Mouse (Mus musculus) WW6 (cell line): ENCODE results near the gene Cib1.
A peak's percentile ranks its signal among the peaks of the same experiment; 100 is the strongest.

Experiments used
- DNase-seq: peaks from one replicate; pipeline ENCODE4 v3.0.0-alpha.2; 2013; ENCODE audit warnings: low read depth, low spot score

The Cib1 gene

DNA sequence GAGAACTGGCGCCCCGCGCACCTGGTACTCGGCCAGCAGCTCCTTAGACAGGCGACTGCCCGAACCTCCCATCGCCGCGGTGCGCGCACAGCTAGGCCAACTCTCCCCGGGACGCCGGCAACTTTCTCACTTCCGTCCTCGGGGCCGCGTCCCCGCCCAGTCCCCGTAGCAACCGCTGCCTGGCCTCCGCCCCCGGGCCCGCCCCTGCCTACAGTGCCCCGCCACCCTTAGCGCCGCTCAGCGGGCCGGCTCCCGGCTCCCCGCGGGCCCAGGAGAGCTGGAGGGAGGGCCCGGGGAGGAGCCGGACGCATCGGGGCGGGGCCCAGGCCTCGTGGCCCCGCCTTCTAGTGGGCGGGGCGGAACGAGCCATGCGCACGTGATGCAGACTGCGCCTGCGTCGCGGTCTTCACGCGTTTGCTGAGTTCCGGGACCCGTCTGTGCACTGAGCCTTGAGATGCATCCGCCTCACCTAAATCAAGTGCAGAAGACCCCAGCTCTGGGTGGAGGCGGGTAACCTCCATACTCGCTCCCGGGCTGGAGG is at the start of gene Cib1, which contains the start of gene Gdpgp1:
Gene Cib1 (minus strand): TSS at position 325 of the 541 bp plus-strand sequence.
Gene Gdpgp1 (plus strand): TSS at position 377 of the 541 bp plus-strand sequence.
- peak; percentile 91 for DNase-seq

DNA sequence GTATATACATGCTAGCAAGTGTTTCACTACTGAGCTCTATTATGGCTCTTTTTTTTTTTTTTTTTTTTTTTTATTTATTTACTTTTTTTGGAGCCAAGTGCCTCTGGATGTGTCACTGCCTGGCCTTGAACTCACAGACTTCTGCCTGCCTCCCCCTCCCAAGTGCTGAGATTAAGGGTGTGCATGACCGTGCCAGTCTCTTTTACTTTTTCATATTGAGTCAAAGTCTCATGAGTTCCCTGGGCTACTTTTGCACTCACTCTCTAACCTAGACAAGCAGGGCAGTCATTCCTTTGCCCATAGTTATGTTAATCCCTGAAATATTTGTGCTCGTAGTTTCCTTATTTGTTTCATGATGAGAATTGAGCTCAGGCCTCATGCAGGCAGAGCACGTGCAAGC is 49.0 kb upstream of the Cib1 start:
- no peak for DNase-seq

DNA sequence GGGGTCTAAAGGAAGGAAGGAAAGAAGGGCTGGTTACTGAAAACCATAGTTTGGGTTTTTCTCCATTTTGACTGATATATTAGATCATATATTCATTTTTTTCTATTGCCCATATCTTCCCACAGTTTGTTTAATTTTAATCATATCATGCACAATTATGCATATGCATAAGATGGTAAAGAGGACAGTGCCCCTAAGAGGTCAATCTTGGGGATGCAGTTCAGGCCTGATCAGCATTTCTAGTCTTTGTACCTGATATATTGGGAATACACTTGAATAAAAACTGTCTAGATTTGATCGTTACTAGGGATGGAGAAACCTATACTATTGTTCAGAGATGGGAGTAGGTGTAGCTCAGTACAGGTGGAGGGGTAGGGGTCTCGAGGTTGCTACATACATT is 48.4 kb upstream of the Cib1 start:
- no peak for DNase-seq

DNA sequence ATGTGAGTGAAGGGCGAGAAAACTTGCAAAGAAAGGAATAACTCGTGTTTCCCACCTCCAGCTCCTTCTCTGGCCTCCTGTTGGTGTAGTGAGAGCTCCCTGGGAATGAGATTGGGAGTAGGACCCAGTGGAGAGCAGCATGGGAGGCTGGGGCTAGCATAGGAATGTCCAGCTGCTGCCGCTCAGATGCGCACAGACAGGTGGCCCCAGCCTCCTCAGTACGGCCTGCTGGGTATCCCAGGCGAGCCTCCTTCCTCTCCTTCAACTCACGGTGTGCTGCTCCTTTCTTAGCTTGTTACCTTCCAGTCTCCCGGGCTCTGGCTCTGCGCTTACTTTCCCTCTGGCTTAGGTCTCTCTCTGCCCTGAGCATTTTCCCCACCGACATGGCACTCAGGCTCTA is 47.4 kb upstream of the Cib1 start:
- no peak for DNase-seq

DNA sequence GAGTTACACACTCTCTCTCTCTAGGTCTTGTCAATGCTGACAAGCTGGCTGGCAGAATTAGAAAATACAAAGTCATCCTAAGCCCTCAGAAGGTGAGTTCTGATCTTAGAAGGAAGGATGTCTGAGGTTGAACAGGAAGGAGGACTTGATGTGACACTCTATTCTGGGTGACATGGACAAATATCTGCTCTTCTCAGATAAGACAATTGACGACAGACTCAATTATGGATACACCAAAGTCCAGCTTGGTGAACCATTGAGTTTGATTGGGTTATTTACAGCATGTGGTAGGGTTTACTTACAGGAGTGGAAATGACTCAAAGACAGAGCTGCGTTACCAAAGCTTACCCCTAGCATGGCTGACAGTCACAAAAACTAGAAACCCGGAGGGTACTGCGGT is 43.8 kb upstream of the Cib1 start:
- DNase-seq = no peak

DNA sequence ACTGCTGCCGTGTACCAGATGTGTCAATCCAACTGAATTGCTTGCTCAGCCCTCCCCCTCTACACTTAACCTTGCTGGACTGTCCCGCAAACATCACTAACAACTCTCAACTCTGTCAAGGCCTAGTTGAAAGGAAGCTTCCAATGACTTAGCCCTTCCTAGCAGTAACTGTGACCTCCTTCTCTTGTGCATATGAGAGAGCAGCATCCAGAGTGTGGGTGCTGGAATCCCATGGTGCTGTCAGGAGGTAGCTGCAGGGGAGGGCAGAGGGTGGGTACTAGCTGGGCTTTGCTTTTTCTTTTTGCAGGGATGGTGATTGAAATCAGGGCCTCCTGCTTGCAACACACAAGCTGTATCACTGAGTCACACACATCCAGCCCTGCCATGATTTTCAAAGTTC is 40.8 kb upstream of the Cib1 start:
- no peak for DNase-seq

DNA sequence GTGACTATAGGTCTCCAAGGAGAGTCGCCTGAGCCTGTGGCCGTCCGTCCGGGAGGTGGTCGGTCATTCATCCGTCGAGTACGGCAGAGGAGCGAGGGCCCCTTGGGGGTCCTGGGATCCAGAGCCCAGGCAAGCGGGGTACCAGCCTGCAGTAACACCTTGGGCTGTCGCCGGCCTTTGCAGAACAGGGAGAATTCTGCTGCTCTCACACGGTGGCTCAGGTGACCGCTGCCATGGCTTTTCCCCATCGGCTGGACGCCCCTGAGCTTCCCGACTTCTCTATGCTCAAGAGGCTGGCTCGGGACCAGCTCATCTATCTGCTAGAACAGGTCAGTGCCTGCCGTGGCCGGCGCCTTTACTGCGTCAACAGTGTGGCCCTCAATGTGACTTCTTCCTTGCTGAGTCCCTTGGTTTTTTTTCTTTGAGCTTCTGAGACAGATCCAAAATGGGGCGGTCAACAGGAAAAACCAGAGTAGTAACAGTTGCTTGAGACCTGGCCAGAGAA is 37.2 kb upstream of the Cib1 start:
- no peak for DNase-seq

DNA sequence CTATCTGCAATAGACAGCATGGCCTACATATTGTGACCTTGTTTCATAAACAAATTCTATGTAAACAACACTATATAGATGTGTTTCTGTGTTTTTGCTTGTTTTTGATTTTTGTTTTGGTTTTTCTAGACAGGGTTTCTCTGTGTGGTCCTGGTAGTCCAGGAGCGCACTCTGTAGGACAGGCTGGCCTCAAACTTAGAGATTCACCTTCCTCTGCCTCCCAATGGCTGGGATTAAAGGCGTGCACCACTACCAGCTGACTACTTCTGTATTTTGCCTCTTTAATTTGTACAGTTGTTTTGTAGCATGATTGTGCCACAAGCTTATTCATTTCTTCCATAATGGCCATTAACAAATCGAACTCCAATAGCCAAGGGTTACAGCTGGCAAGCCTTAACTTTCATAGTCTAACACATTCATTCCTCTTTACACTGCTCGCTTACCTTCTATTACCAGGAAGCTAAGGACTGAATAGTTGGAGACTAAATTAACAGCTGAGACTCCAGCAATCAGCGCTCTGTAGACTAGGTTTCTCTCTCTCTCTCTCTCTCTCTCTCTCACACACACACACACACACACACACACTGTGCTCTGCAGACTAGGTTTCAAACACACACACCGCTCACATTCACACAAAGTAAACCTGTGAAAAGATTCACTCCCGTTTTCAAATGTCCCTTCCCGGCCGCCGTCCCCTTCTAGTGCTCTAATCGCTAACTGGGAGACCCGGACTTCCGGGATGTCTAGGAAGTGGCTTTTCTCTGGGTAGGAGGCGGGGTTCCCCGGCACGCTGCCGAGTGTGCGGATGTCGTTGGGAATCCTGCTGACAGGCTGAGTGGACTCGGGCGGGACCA is 36.5 kb upstream of the Cib1 start, which contains the start of gene Vps33b:
Gene Vps33b (plus strand): TSS at position 753 of the 854 bp plus-strand sequence.
- DNase-seq = peak; percentile 77

DNA sequence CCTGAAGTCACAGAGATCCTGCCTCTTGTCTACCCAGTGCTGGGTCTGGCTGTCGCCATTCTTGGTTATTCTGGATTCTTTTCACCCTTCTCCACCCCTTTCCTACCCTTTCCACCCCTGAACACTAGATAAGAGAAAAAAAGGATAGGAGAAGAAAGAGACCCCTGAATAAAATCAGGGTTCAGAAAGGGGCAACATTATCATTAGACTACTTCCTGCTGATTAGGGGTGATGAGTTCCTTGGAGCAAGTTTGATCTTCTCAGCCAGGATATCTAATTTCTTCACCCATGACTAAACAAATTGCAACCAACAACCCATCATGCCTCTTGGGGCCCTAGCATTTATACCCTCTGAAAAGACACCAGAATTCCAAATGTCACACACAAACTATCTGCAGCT is 35.2 kb upstream of the Cib1 start:
- no peak for DNase-seq

DNA sequence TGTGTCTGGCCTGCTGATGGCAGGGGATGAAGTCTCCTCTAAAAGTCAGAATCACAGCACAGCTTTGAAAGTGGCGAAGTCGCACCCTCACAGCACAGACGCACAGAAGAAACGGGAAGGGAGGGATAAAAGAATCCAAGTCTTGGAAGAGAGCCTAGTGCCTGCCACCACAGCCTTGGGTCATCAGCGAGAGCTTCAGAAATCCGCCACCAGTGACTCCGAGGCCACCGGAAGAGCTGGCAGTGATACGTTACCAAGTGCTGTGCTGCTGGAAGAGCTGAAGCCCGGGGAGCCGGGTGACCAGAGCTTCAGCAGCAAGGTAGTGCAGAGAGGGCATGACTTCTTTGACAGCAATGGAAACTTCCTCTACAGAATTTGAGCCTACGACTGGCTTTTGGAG is 32.0 kb upstream of the Cib1 start:
- DNase-seq = no peak

DNA sequence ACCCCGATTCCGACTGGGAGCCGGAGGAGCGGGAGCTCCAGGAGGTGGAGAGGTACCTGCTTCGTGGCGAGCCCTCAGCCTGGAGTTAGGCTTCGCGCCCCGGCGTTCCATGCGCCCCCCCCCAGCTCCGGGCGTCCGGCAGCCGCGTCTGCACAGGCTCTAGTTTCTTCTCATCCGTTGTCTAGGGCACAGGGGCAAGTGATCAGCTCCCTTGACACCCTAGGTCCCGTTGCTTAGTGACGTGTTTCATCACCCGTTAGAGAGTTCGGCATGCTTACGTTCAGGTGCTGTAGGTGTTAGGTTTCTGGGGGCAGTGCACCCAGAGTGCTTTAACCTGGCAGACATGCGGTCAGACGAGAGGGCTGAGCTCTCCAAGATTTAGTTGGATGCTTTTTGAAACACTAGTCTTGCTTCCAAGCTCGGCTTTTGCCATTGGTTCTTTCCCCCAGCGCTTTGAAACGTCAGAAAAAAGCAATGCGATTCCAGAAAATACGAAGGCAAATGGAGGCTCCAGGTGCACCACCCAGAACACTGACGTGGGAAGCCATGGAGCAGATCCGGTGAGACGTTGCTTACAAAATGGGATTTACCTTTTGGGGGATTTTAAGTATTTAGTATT is 28.9 kb upstream of the Cib1 start:
- no peak for DNase-seq

DNA sequence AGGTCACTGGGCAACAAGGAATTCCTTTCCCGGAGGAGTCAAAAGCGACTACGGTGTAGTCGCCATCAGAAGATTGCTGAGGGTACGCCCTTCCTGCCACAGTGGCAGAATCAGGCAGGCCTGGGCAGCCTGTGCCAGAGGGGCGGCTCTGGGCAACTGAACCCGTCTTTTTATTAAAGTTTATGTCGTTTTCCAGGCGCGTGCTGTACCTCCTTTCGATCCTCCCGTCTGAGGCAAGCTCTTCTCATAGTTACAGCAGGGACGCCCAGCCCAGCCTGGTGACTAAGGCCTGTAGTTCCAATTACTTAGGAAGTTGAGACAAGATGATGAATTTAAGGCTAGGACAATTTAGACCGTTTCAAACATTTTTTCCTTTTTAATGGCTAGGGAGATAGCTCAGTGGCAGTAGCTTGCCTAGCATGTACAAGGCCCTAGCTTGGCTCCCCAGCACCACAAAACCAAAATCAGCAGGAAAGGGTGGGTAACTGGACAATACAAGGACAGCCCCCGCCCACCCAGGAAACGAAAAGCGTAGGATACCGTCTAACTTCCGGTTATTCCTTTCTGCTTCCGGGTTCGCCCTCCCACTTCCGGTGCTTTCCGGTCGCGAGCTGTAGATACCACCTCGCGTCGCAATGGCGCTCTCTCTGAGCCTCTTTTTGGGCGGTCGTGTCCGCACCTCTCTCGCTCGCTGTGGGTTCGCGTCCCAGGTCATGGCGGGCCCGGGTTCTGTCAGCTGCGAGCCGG is 28.2 kb upstream of the Cib1 start, which contains the start of gene Ngrn:
Gene Ngrn (plus strand): TSS at position 591 of the 747 bp plus-strand sequence.
- peak; percentile 59 for DNase-seq

DNA sequence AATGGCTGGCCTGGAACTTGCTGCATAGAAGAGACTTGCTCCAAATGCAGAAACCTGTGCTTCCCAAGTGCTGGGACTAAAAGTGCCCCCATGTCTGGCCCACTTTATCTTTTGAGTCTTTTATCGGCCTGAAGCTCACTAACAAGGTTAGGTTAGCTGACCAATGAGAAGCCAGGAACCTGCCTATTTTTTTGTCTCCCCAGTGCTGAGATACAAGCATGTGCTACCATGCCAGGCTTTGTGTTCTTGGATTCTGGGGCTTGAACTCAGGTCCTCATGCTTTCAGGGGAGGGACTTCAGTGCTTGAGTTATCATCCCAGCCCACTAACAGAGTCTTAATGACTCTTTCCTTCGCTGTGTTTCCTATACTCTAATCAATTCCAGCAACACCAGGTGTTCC is 25.1 kb upstream of the Cib1 start:
- DNase-seq = no peak

DNA sequence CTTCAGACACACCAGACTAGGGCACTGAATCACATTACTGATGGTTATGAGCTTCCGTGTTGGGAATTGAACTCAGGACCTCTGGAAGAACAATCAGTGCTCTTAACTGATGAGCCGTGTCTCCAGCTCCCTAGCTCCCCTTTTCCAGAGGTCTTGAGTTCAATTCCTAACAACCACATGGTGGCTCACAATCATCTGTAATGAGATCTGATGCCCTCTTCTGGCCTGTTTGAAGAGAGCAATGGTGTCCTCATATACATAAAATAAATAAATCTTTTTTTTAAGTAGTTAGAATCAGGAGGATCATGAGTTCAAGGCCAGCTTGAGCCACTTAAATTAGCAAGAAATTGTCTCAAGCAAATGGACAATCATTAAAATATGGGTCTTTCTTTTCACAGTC is 23.4 kb upstream of the Cib1 start:
- DNase-seq = no peak

DNA sequence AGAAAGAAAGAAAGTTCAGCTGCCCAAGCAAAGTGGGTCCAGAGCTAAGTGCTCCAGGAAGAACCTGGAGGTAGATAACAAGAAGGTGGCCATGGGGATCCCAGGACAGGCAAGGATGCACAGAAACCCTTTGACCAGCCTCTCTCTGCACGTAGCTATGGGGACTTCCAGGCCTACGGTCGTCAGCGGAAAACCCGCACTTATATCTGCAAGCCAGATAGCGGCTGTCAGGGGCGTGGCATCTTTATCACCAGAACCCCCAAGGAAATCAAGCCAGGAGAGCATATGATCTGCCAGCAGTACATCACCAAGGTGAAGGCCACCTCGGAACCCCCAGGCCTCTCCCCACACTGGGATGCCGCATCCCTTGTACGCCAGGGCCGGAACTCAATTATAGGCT is 20.3 kb upstream of the Cib1 start:
- DNase-seq = no peak

DNA sequence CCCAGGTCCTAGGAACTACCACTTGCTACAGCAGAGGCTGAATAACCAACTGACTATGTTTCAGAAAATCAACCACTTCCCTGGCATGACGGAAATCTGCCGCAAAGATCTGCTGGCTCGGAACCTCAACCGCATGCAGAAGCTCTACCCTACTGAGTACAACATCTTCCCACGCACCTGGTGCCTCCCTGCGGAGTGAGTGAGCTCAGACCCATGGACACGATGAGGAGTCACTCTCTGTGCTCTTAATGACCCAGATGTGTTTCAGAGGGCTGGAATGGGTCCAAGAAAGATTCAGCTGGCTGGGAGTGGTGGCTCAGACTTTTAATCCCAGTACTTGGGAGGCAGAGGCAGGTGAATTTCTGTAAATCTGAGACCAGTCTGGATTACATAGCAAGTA is 19.8 kb upstream of the Cib1 start:
- no peak for DNase-seq

DNA sequence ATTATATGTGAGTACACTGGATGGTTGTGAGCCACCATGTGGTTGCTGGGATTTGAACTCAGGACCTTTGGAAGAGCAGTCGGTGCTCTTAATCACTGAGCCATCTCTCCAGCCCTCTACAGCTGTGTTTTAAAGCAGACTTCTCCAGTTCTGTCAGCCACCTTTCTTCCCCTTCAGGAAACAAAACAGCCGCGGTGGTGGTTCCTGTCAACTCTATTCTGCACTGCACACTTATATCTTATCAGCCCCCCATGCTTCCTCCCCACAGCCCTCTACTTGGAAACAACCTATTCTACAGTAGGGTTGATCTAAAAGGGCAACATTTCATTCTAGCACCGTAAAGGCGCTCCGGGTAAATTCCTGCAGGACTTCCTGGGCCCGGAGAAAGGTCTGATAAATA is 14.2 kb upstream of the Cib1 start:
- no peak for DNase-seq

DNA sequence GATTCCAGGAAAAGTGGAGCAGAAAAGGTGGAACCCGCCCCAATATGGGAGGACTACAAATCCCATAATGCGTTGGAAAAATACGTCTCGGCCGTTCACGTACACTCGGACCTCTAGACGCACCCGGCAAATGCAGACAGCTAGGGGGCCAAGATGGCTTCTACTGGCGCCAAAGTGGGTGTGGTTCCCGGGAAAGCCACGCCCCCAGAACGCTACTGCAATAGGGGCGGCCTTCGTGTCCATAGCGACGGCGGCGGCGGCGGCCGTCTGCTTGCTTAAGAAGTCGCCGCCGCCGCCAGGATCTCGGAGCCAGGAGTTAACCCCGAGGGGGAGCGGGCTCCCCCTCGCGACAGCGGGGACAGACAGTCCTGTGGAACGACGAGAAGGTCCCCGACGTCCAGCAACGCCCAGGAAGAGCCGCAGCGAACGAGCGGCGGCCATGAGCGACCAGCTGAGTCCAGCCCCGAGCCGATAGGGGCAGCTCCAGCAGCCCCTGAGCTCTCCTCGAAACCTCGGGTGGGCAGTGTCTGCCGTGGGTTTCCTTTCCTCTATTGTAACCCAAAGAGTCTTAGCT is 13.6 kb upstream of the Cib1 start, which contains the start of gene Ttll13:
Gene Ttll13 (plus strand): TSS at position 229 of the 574 bp plus-strand sequence.
- DNase-seq = peak; percentile 97

DNA sequence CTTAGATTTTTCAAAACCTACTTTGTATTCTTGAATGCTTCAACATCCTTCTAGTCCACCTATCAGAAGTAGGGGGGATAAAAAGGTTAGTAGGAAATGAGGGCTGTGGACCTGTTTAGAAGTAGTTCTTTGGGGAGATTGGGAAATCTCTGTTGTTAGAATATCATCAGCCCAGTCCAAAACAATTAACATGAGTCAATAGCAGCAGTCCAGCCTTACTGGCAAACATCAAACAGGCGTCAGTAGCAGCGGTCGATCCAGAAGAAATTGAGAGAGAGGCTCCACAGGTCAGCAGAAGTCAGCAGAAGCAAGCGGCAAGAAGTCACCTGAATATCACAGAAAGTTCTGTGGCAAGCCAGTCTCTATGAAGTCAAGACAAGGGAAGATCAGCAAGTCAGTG is 12.2 kb upstream of the Cib1 start:
- no peak for DNase-seq

DNA sequence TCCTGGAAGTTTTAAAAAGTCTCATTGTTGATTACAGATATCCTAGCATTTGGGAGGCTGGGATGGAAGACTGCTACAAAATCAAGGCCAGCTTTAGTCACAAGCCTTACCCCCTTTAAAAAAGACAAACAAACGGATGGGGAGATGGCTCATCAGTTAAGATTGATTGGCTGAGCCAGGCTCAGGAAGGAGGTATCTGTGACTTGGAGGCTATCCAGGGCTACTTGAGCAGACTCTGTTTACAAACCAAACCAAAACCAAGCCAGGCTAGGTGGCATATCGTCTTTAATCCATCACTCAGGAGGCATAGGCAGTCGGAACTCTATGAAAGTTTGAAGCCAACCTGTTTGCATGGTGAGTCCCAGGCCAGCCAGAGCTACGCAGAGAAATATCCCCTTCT is 9.0 kb upstream of the Cib1 start:
- DNase-seq = no peak

DNA sequence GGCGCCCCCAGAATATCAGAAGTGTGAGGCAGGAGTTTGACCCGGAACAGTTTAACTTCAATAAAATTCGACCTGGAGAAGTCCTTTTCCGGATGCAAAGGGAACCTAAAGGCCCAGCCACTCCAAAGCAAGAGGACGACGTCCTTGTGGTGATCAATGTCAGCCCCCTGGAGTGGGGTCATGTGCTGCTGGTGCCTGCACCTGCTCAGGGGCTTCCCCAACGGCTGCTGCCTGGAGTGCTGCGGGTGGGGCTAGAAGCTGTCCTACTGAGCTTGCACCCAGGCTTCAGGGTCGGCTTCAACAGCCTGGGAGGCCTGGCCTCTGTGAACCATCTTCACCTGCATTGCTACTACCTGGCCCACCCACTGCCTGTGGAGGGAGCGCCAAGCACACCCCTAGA is 5.9 kb upstream of the Cib1 start:
- DNase-seq = no peak
